ENCODE assay signal across 16 mouse cellular contexts in the genomic region with DNA sequence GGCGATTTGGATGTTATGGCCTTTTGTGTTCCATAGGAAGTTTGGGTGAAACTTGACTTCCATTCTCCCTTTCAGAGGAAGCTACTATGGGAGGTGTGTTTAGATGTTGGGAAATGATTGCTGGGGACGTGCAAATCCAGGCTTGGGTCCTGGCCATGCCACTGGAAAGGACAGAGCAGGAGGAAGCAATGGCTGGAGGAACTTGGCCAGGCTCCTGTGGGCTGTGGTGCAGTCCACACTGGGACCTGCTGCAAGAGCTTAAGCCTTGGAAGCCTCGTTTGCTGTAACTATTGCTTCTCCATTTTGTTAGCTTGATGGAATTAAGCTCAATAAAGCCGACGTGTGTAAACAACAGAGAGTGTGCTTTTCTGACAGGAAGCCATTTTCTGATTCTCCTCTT.
DNase-seq lines count a peak whose midpoint lies in the region; TF ChIP-seq lines count a peak whose summit lies in the region.
"Had no signal": no experiment of that assay in that cellular context is flagged by ENCODE, and none has a peak within 500 bp of the region (broad histone marks: within the 10 kb centered on the region; RNA-seq: fewer than 3 reads in every experiment).

No protein-coding gene starts in this region.

- peak; percentile 37 to 50 for DNase-seq in cerebellum, postnatal 25 days
- no peak for DNase-seq in cerebellum, adult 11 months
- no peak for DNase-seq in left cerebral cortex, adult 2 months (ENCODE audit: extremely low spot score in 1 of 2, low spot score in 2 of 2)
- DNase-seq in left cerebral cortex, postnatal 10 days (ENCODE audit: extremely low spot score in 1 of 2, low spot score in 2 of 2), result no peak
- peak; percentile 23 to 36 for DNase-seq in adrenal gland, postnatal 36 days
- peak; percentile 24 to 45 for DNase-seq in lung, postnatal 4 days
- DNase-seq in T-cell, adult 2 months (ENCODE audit: low spot score), result no peak
- DNase-seq: cerebellum, adult 8-10 months; gastrocnemius, postnatal 25 days; kidney, postnatal 10 days; left cerebral cortex, postnatal 4 days; lung, embryonic 14.5 days; right cerebral cortex, postnatal 25 days; thymus, adult 18-20 months; thymus, postnatal 4 days had no signal

- peak overlapping the region; percentile 68 for H3K27ac ChIP-seq in left cerebral cortex, adult 2 months
- H3K27ac ChIP-seq: neural tube, embryonic 15.5 days had no signal

- no peak overlapping the region for H3K4me3 ChIP-seq in left cerebral cortex, adult 2 months
- H3K4me3 ChIP-seq: neural tube, embryonic 15.5 days had no signal

- no peak for TF ChIP-seq CTCF in left cerebral cortex, adult 2 months (IDR thresholded peaks at IDR 0.05)

- intact Hi-C loops in left cerebral cortex, adult 2 months (cut with DNase I), result loop anchor here (5.0 to 10.0 kb wide), 5 partner anchors 99 to 311 kb away; no protein-coding TSS in a partner anchor
- intact Hi-C loops in left cerebral cortex, postnatal 10 days (cut with DNase I), result loop anchor here (10.0 kb wide), 2 partner anchors 119 to 219 kb away; a partner anchor contains a TSS

Comparison
In these comparisons a context has a peak if more than half of its experiments do, and no peak if none do; other contexts are left out.
1. DNase-seq: peak in cerebellum, postnatal 25 days (2 of 2), adrenal gland, postnatal 36 days (2 of 2) and lung, postnatal 4 days (2 of 2); none in cerebellum, adult 11 months (single experiment), left cerebral cortex, adult 2 months (0 of 2), left cerebral cortex, postnatal 10 days (0 of 2) and T-cell, adult 2 months (single experiment).